Mouse (Mus musculus): ENCODE results near the gene Rnase13.
"Not testable (repeated sequence)": the region's sequence is repeated elsewhere in the genome, so short reads cannot be mapped to it uniquely, and the experiment has no call there.

Gene Rnase13

DNA sequence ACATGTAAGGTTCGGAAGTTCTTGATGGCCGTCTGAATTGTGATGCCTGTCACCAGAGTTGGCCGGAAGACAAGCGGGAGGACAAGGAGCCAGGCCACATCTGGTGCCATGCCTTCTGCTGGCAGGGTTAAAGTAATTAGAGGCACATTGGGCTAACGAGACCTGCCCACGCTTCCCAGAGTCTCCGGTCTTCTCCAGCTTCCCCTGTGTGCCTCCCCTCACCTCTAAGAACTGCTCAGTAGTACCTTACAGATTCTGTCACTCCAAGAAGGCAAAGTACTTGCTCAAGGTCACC, at the start of gene Rnase13:
Gene Rnase13 (minus strand): TSS at position 203 of the 295 bp plus-strand sequence.
- no peak for DNase-seq (ENCODE audit: low read depth, low spot score)

GRCm38 (mm10) chr14:51967400-51967799, 44.8 kb upstream of the Rnase13 start:
- DNase-seq (ENCODE audit: low read depth, low spot score): no peak

- no peak for DNase-seq (ENCODE audit: low read depth, low spot score)
These were observed 37.7 kb upstream of the Rnase13 start for GRCm38 (mm10) chr14:51960316-51960715.

DNA sequence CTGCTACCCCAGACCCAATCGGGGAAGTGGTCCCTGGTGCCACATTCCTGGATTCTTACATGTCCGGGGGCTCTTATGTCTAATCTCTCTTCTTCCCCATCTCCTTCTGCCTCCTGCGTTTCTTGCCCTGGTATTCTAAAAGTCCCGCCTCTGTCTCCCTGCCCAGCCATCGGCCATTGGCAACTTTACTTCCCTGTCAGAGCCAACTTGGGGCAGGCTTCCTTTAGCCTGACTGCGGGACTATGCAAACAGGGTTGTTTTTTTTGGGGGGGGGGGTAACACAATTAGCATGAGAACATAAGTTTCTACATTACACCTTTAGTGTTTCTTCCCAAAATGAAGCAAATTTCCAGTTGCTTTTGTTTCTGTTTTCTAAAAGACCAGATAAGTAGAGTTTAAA, 20.8 kb upstream of the Rnase13 start:
- no peak for DNase-seq (ENCODE audit: low read depth, low spot score)

- DNase-seq (ENCODE audit: low read depth, low spot score): peak; percentile 23
These were observed 19.7 kb upstream of the Rnase13 start for GRCm38 (mm10) chr14:51942236-51942635.

- no peak for DNase-seq (ENCODE audit: low read depth, low spot score)
These were observed 19.0 kb upstream of the Rnase13 start for GRCm38 (mm10) chr14:51941577-51941976.

DNA sequence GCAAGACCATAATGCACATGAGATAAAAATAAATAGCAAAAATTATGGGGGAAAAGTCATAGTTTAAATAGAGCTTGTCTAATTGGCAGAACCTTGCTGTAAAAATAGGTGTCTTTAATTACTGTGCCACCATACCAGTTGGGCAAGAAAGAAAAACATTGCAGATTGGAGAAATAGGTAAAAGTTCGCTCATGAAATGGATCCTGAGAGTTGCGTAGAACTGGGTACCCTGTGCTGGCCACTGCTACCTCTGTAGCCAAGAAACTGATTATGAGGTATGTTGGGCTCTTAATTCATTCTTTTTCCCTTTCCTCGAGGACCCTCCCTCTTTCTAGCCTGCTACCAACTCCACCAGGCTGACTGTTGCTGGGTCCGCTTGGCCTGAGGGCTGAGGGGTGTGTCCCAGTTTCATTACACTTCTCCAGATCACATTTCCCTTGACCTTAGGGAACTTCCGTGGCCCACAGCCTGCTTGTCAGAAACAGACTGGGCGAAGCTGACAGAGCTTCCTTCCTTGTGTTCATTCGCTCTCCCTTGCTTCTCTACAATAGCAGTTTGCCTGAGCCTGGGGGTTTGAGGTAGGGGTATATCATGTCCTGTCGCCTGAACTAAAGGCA, 18.5 kb upstream of the Rnase13 start:
- DNase-seq (ENCODE audit: low read depth, low spot score): no peak

- no peak for DNase-seq (ENCODE audit: low read depth, low spot score)
These were observed 16.4 kb upstream of the Rnase13 start for GRCm38 (mm10) chr14:51939005-51939404.

DNA sequence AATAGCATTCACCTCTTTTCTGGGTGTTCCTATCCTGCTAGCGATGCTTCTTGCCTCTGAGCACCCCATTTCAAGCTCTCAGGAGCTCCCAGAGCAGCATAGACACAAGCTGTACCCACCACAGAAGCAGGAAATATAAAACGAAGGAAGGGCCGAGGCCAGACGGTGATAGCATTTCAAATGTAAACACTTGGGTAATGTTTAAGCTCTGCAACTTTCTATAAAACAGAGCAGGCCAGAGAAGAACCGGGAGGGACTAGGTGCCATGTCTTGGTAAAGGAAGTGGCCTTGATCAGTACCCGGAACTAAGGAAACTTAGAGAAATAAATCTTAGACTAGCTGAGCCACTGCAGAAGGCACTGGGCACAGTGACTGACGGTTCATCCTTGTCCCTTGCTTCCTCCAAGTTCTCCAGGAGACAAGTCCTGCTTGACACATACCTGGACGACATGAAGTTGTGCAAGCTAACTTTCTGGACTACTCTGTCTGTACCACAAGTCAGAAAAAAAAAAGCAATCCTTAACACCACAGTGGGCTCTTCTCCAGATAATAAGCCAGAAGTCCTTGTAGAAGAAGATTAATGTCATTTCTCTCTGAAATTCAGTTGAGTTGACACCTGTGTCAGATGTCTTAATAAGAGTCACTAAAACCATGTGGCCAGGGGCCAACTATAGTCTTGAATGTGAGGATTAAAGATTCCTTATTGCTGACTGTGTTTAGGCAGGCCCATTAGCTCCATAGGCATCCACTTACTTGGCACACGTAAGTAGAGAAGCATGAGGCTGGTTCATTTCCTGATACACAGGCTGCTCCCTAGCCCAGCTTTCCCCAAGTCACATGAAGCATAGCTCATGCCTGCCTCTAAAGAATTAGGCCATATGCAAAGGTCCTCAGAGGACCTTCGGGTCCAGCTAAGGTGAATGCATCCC, 9.8 kb upstream of the Rnase13 start:
- no peak for DNase-seq (ENCODE audit: low read depth, low spot score)

GRCm38 (mm10) chr14:51930824-51931223, 8.3 kb upstream of the Rnase13 start:
- peak; percentile 30 for DNase-seq (ENCODE audit: low read depth, low spot score)

- DNase-seq (ENCODE audit: low read depth, low spot score): no peak
These were observed 7.4 kb upstream of the Rnase13 start for GRCm38 (mm10) chr14:51929968-51930367.

GRCm38 (mm10) chr14:51929309-51929943, 6.9 kb upstream of the Rnase13 start:
- no peak for DNase-seq (ENCODE audit: low read depth, low spot score)

- DNase-seq (ENCODE audit: low read depth, low spot score): not testable (repeated sequence)
These were observed 4.4 kb upstream of the Rnase13 start for GRCm38 (mm10) chr14:51926930-51927329.

- no peak for DNase-seq (ENCODE audit: low read depth, low spot score)
These were observed 919 bp upstream of the Rnase13 start for GRCm38 (mm10) chr14:51923492-51923891.

DNA sequence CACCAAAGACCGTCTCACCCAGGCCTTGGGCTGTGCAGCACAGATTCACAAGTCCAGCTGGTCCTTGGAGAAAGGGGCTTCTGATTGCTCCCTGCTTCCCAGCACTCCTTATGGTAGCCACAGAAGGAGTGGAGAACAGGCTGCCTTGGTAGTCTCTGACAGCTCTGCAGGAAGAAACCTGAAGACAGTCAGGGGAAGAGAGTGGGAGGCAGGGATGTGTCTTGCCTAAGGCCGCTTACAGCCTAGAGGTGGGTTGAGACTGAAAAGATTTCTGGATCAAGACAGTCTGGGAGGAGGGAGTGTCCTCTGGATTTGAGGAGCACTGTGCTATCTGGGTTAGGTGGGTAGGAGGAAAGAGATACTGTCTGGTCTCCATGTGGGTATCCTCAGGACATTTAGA, 337 bp upstream of the Rnase13 start:
- no peak for DNase-seq (ENCODE audit: low read depth, low spot score)

GRCm38 (mm10) chr14:51921759-51922570, 608 bp downstream of the Rnase13 start:
- DNase-seq (ENCODE audit: low read depth, low spot score): no peak

DNA sequence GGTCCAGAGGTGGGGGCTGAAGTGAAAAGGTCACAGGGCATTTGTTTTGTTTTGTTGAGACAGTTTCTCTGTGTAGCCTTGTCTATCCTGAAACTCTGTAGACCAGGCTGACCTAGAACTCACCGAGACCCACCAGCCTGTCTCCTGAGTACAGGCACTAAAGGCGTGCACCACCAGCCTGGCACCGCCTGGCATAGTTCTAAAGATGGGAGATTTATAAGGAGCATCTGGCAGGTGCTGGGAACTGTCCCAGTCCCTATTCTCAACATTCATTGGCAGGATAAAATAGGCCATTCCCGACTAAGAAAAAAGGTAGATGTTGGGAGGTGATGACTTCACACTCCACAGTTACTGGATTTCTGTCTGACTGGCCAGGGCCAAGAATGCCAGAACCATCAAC, 3.6 kb downstream of the Rnase13 start:
- DNase-seq (ENCODE audit: low read depth, low spot score): no peak

DNA sequence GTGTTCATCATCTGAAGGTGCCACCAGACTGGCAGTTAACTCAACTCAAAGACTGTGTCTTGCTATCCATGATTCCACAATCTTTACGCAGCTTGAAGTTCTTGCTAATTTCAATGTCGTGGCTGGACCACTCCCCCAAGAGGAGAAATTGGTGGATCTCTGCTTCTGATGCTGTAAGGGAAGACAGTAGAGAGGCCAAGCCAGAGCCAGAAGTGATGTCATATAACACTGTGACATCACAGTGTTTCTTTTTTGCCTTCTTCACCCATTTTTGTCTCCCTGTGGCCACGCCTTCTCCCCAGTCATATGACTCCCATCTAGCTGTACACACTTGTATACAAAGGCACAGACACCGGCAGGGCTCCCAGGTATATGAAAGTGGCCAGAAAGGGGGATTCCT, 4.4 kb downstream of the Rnase13 start, which contains the start of gene Tppp2:
Gene Tppp2 (plus strand): TSS at position 301 of the 400 bp plus-strand sequence.
- DNase-seq (ENCODE audit: low read depth, low spot score): no peak

DNA sequence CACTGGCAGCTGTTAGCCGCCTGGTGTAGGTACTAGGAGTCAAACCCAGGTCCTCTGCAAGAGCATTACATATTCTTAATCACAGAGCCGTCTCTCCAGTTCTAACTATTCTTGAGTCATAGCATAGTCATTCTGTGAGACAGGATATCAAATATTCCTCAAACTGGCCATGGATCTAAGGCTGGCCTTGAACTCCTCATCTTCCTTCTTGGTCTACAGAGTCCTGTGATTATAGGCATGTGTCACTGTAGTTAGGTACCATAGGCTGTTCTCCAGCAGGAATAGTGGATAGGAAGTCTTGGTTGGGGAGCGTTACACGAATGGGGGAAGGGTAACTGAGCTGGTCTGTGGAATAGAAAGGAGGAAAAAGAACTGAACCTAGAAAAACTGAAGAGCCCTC, 6.0 kb downstream of the Rnase13 start:
- DNase-seq (ENCODE audit: low read depth, low spot score): no peak

- no peak for DNase-seq (ENCODE audit: low read depth, low spot score)
These were observed 7.5 kb downstream of the Rnase13 start for GRCm38 (mm10) chr14:51915030-51915429.

- no peak for DNase-seq (ENCODE audit: low read depth, low spot score)
These were observed 8.4 kb downstream of the Rnase13 start, which contains the start of gene Ndrg2 for GRCm38 (mm10) chr14:51913960-51914762. Gene Ndrg2 (minus strand): TSS chr14:51914158.

Data from A20 (cell line).